Mouse (Mus musculus) ES-CJ7 (cell line): Measurements from ENCODE around the gene Deup1.

Experiments
- DNase-seq: peaks from one replicate; pipeline ENCODE4 v3.0.0; 2011; ENCODE audit warnings: low read depth, low spot score

The Deup1 gene

DNA sequence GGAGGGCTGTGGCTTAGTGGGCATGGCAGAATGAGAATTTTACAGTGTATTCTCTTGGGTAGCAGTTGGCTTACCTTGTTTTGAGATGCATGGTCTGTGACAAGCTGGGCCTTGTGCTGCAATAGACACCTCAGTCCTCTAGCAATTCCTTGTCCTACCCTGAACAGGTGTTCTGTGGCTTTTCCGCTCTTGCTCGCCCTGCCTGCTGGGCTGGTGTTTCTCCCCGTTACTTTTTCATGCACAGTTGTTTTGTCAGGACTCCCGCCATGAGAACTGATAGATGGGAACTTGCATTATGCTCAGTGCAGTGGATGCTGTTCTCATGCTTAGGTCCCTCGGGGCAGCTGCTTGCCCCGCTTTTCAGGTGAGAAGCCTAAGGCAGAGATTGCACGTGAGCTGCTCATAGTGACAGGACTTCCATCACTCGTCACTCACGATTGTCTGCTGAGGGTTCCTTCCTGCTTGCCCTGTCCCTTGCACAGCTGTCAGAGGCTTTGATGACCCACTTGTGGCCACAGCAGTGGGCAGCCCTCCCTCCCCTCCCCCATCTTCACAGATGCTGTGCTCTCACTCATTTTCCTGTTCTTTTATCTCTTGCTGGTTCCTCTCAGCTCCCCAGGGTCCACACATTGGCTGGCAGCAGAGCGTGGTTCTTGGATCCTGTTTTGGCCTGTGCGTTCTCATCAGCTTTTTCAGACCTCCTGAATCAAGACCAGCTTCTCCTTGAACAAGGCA, 94.2 kb downstream of the Deup1 start:
- DNase-seq: no peak

DNA sequence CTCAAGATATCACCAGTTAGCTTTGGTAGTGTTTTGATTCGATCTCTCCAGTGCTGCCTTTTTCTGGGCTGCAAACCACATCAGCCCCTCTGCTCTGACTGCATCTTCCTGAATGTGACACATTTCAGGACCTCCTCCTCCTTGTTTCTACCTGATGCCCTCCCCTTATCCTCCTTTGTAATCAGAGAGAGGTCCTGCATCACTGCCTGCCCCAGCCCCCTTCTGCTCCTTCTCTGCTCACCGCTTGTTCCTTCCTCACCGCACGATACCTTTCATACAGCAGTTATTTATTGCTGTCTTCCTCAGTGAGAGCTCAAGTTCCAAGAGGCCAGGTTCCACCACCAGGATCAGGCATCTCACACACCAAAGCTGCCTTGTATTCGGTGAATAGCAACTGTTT, 96.5 kb downstream of the Deup1 start:
- no peak for DNase-seq

DNA sequence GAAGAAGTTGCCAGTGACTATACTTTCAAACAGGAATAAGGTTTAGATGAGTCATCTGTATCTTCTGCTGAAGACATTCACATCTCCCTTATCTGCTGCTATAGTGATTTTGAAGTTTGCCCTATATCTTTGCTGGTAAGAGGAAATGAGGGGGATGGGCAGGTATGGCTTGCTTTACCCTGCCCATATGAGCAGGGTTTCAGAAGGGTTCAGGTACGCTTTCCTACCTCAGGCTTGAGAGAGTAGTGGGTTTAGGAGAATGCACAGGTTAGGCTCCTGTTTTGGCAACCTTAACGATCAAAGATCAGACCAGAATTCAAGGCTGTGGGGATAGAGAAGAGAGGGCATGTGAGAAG, 97.8 kb downstream of the Deup1 start:
- DNase-seq: no peak

DNA sequence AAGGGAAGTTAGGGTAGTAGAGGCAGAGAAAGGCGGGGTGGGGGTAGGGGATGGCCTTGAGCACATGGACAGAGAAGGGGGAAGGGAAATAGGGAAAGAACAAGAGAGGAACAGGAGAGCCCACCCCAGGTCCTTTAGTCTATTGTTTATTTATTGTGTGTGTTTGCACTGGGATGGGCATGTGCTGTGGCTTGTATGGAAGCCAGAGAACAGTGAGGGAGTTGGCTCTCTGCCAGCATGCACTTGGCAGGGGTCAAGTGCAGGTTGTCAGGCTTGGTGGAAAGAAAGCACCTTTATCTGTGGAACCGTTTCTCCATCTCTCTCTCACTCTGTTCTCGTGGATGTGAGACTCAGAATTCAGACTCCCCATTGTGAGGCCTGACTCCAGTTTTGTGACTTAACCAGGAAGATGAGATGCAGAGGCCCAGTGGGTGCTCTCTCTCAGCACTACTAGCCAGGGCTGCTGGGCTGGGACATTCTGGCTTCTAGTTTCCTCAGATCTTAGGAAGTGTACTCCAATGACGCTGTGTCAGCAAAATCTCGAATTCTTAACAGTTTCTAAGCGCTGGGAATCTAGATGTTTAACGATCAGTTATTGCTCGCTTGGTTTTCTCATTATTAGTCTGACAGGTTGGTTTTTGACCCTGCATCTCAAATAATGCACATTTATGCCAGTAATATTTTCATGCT, 98.3 kb downstream of the Deup1 start:
- DNase-seq: peak; percentile 14

DNA sequence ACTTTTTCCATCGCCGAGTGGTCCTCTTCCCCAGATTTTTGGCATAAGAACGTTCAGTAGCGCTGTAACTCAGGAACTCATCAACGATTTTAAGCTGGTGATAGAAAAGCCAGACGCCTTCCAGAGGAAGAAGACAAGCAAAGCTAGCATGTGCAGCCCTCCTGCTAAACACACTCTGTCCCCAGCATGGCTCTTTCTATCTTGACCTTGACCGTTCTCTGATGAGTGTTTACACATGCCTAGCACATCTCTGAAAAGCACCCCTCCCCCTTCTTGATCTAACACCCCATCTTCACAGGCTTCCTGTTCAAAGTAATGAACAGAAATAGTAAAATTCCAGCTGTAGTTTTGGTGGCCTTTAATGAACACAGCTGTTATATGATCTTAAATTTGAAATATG, 99.4 kb downstream of the Deup1 start:
- no peak for DNase-seq

DNA sequence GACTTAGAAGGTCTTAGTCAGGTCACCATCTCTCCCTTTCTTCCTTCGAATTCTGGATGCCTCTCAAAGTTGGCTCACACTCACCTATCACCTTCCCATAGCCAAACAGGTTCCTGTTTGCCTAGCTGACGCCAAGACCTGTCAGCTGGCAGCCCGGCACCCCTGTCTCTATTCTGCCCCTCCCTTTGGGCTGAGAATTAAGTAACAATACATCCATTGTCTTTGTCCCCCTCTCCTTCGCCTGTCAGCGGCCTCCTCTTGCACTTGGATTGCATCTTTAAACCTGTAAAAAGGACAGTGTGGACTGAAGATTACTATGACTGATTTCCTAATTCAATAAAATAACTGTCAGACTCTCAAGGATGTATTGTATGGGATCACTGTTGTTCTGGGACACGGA, 99.9 kb downstream of the Deup1 start:
- DNase-seq: no peak

DNA sequence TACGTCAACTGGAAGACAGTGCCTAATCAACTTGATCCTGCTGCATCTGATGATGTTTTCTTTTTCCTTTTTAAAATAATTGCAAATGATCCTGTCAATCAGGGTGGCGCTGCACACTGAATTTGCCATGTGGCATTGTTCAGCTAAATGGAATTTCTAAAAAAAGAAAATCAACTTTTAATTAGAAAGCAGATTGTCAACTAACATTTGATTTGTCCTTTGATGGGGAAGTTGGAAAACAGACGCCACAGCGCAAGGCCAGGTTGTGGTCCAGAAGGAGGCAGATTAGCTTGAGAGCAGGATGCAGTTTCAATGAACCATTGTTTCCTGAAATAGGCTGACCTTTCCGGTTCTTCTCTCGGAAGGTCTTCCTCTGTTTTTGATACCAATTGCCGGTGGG, 101.2 kb downstream of the Deup1 start:
- DNase-seq: no peak

DNA sequence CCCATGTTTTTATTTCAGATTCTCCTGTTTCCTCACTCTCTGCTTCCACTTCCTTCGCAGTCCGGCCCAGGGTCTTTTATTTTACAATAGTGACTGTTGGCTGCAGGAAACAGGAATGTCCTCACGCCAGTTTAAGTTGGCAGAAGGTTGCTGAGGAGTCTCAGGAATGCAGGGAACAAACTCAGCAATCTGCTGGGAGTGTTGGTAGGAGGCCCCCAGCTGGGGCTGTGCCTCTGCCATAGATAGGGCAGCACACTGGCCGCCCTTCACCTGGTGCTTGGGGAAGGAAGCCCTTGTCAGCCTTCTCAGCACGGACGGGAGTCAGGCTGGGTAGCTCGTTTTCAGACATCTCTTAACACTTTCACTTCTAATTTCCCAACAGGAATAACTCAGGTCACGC, 102.5 kb downstream of the Deup1 start:
- DNase-seq: no peak

DNA sequence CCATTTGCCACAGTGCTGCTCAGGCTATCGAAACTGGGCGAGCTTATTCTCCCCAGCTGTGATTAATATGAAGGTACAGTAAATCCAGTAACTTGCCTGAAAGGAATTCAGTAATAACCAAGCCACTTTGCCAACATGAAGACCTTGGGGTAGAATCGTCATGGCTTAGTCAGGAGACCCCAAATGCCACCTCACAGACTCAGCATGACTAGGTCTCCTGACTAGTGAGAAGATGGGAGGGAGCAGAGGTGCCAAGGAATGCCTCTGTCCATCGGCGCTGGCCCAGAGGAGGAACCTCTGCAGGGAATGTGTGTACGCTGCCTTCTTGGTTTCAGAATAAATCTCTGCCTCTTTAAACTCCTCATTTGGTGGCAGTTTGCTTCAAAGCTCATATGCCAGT, 104.1 kb downstream of the Deup1 start:
- DNase-seq: no peak

DNA sequence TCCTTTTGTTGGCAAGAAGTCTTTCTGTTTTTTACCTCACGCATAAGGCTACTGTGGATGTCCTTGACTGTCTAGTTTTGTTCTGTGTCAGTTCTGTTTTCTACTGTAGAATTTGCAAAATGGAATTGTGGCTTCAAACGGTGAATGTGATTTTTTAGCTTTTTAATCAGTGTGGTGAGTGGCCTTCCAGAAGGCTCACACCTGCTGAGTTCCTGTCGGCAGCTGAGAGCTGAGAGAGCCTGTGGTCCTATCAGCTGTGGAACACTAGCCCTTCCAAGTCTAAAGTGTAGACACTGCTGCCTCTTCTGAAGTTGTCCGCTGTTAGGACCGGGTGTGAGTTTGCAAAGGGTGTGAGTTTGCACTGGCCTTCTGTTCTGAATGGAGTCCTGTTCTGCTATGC, 104.8 kb downstream of the Deup1 start:
- no peak for DNase-seq

DNA sequence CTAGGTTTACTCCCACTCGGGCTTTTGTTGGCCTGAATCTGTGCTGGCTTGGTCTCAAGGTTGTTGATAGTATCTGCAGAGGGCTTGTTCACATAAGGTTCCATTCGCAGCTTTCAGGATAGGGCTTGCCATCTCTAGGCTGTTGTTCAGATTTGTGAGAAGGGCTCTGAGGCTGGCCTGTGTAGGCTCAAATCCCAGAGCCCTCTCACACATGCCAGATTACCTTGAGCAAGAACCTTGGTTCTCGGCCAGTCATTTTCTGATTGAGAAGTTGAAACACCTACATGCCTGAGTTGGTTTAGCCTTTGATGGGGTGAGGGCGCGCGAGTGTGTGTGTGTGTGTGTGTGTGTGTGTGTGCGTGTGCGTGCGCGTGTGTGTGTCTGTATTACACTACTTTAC, 105.4 kb downstream of the Deup1 start:
- no peak for DNase-seq

DNA sequence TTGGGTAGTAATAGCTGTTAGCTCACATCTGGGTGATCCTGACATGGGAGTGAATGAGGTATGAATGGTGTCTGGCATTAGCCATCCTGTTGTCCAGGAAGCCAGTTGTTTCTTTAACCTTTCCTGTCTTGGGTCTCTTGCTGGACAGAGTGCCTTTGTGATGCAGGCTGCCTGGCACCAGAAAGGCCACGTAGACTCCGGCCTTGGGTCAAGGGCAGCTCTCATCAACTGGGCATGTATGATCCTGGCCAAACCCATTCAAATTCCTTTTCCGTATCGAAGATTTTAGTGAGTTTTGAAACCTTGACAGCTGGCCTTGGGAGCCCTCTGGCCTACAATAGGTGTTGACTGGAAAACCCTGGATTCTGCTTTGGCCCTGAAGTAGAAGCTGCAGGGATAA, 109.8 kb downstream of the Deup1 start:
- no peak for DNase-seq

DNA sequence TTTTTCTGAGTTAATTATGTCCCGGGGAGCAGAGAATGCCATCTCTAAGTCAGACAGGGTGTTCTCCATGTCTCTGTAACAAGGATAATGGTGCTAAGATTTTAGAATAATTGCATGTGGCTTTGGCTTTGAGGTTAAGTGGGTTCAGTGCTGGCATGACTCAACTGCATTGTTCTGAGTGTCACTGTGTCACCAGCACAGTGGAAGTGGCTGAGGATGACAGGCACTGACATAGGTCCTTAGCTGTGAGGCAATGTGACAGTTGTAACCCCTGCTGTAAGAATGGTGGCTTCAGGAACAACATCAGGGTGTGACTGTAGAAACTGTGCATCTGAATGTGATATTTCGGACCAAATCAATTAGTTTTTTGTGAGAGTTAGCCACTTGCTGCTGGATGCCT, 111.7 kb downstream of the Deup1 start:
- no peak for DNase-seq

DNA sequence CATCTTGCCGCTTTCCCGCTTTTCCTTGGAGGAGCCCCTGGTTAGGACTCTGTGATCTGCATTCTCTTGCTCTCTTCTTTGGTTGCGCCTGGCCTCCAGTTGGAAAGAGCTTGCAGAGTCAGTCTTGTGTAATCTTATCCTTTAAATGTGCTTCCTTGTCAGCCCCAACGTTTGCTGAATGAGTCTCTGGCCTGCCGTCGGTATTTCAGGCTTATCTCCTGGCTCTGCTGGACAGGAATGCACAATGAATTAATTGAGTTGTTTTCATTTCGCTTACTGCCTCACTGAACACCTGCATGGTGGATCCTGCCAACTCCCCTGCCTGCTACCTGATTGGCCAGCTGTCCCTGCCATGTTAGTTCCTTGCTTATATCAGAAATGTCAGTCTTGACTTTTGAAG, 114.8 kb downstream of the Deup1 start:
- no peak for DNase-seq

DNA sequence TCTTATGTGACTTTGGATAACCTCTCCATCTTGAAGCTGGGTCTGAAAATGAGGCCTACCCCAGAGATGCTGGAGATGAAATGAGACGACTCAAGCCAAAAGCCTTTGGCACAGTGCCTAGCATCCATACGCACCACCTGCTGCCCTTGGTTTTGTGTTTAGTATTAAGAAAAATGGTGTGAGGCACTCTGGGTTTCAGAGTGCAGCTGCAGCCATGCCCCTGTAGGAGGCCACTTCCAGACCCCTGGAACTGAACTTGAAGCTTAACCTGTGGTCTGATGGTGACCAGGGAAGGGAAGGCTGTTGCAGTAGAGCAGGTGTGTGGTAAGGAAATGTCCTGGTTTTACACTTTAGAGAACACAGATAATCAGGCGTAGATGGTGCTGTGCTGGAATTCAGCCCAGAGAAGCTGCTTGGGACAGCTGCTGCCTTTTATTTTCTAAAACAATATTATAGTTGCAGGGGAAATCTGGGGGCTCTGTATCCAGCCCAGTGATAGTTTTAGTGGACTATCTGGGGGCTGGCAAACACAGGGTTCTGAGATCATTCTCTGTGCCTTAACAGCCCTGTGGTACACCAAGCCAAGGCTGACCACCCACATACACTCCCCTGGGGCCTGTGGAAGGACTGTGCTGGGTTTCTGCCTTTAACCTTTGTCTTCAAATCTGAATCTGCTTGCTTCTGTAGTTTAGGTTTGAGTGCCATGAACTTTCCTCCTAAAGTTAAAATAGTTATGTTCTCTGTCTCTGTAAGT, 117.0 kb downstream of the Deup1 start:
- DNase-seq: no peak
